8 mouse cellular contexts compared by ENCODE assay signal in the genomic region with DNA sequence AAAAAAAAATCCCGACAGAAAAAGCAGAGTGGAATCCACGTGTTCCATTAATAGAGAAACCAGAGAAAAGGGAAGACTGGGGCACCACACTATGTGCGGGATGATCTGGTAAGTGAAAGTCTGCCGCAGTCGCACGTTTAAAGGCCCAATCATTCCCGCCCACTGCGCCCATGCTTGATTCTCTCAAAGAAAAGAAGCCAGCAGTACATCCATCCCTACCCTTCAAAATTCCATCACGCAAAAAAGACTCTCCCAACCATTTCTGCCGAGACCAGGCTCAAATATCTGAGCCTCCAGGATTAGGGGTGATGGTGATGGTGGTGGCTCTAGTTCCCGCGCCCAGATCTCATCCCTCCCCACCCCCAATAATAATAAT. TPM values are rescaled to one million over a fixed set of nuclear protein-coding genes. Genes with fewer than 3 reads are reported as not detected.
DNase-seq lines count a peak whose midpoint lies in the region; ATAC-seq and TF ChIP-seq lines count a peak whose summit lies in the region.

No protein-coding gene starts in this region.

- whole genome bisulfite sequencing in hindbrain, postnatal 0 days: 22% methylated on average over 12 of the region's 12 CpGs

- H3K4me1 ChIP-seq in hindbrain, postnatal 0 days (ENCODE audit: insufficient read depth, low read length): no peaks in the 10 kb centered on the region

- H3K4me2 ChIP-seq in hindbrain, postnatal 0 days (ENCODE audit: low read depth, low read length): peak overlapping the region; percentile 59

- 0 out of 2 replicates have a peak, but pooled peaks have one; percentile 8 for ATAC-seq in hindbrain, postnatal 0 days

- H3K9ac ChIP-seq in hindbrain, postnatal 0 days (replicated peaks; ENCODE audit: low read length): peak overlapping the region; percentile 67

- H3K9me3 ChIP-seq in hindbrain, postnatal 0 days (ENCODE audit: low read length): no peaks in the 10 kb centered on the region

- H3K4me3 ChIP-seq in gastrocnemius, adult 2 months: peak overlapping the region; percentile 83
- H3K4me3 ChIP-seq in hindbrain, postnatal 0 days (ENCODE audit: low read length): peak overlapping the region; percentile 56

- no peak for DNase-seq in gastrocnemius, adult 2 months
- no peak for DNase-seq in gastrocnemius, adult 8-10 months (ENCODE audit: low spot score in 2 of 2)
- DNase-seq in 3T3-L1 (ENCODE audit: low read depth, low spot score): peak; percentile 39
- peak; percentile 9 to 15 for DNase-seq in cerebellum, postnatal 36 days
- DNase-seq in hindbrain, postnatal 0 days (ENCODE audit: low spot score): peak; percentile 36
- DNase-seq in mesoderm, embryonic 11.5 days (ENCODE audit: low read depth, low spot score): peak; percentile 12
- DNase-seq in Muller cell, postnatal 12 days (ENCODE audit: inconsistent ontology term): no peak
- no peak for DNase-seq in spleen, postnatal 4 days (ENCODE audit: low spot score in 2 of 2)

- H3K27ac ChIP-seq in gastrocnemius, adult 2 months: peak overlapping the region; percentile 73; the same call in 1 of the 2 replicates
- peak overlapping the region; percentile 91 for H3K27ac ChIP-seq in hindbrain, postnatal 0 days

- no peak for TF ChIP-seq CTCF in gastrocnemius, adult 2 months (IDR thresholded peaks at IDR 0.05)
- no peak for TF ChIP-seq CTCF in hindbrain, postnatal 0 days (IDR thresholded peaks at IDR 0.05; ENCODE audit: low read depth)

- intact Hi-C loops in gastrocnemius, adult 2 months (cut with DNase I): no loop called here

- H3K27me3 ChIP-seq in hindbrain, postnatal 0 days (ENCODE audit: insufficient read depth, low read length): no peaks in the 10 kb centered on the region

- no peaks in the 10 kb centered on the region for H3K36me3 ChIP-seq in hindbrain, postnatal 0 days (ENCODE audit: insufficient read depth, low read length)

RNA-seq across cellular contexts. Expression of a gene that starts 1.3 kb away (rescaled TPM):
- total RNA-seq in gastrocnemius, adult 2 months (2021): 10 to 100 TPM; 39.0 to 87.5 TPM
- 100 to 1,000 TPM in 1 of 4 experiments, 10 to 100 TPM in 3; 61.4 to 129 (median 75.3) TPM for total RNA-seq in gastrocnemius, adult 8-10 months (2022)
- 94.5 and 109 TPM in 2 replicates for total RNA-seq in hindbrain, postnatal 0 days (2014; rRNA removed)
- 174 and 179 TPM in 2 replicates for polyA plus RNA-seq in hindbrain, postnatal 0 days (2015; fragmentation: Nextera tagmentation; extraction: Ambion mirVana)

Comparison
In these comparisons a context has a peak if more than half of its experiments do, and no peak if none do; other contexts are left out.
1. DNase-seq: peak in 3T3-L1 (single experiment), cerebellum, postnatal 36 days (2 of 2), hindbrain, postnatal 0 days (single experiment) and mesoderm, embryonic 11.5 days (single experiment); none in gastrocnemius, adult 2 months (single experiment), gastrocnemius, adult 8-10 months (0 of 2), Muller cell, postnatal 12 days (single experiment) and spleen, postnatal 4 days (0 of 2).